Mouse (Mus musculus) olfactory bulb, adult 2 months (tissue): ENCODE measurements around the gene Dis3l.

Source experiments
- CTCF ChIP-seq: fragments of 200-500 bp; IDR thresholded peaks from 2 replicates; pipeline ENCODE4 v1.5.1; 2012; ENCODE audit warnings: low read depth, mild to moderate bottlenecking, low read length, moderate library complexity; ENCODE audit not compliant: insufficient read depth
- POLR2A ChIP-seq: fragments of 200-500 bp; IDR thresholded peaks from 2 replicates; pipeline ENCODE4 v1.6.1; 2012; ENCODE audit warnings: mild to moderate bottlenecking, low read depth, low read length, moderate library complexity; ENCODE audit not compliant: insufficient read depth

- TF ChIP-seq CTCF (no peak), POLR2A (no peak)
Observed at GRCm38 (mm10) chr9:64386466-64387211, 45.6 kb upstream of the Dis3l start.
